Mouse (Mus musculus): ENCODE measurements around the gene Osbp. TPM values are rescaled to one million over a fixed set of nuclear protein-coding genes. Genes with fewer than 3 reads are reported as not detected.
A peak's percentile ranks its signal among the peaks of the same experiment; 100 is the strongest.

The Osbp gene
- total RNA-seq, 2 experiments from 2014 or later, result 97.2 to 99.2 TPM

GRCm38 (mm10) chr19:12010916-12011559 lies 45.3 kb downstream of the Osbp start:
- DNase-seq, result peak; percentile 79 to 92

DNA sequence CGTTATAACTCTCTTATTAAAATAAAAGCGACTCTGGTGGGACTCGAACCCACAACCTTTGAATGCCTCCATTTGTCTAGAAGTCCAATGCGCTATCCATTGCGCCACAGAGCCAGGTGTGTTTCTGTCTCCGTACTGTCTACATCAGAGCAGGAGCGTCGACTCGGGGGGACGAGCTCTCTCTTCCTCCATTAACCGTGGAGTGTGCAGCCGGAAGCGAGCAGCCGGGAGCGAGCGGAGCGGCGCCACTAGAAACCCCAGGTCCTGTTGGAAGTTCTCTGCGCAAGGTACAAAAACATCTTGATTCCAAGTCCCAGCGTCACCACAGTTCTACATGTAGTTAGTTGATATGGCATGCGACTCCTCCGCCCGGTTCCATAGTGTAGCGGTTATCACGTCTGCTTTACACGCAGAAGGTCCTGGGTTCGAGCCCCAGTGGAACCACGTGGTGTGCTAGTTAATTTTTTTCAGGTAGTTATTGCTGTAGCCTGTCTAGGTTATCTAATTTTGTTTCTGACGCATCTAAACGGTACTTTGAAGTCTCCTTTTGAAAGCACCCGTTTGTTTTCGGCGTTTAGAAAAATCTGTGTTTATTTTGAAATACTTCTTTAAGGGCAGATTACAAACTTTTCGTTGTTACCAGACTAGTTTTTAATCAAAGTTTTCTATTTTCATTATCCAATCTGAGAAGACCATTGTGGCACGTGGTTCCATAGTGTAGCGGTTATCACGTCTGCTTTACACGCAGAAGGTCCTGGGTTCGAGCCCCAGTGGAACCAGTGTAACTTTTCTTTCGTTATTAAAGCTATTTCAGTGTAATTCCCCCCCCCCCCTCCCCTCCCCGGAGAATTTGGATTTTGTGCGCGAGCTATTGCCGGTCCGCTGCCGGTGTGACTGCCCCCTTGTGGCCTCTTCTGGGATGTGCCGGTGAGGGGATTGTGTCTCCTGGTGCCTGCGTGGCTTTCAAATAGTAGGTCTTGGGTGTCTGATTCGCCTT lies 46.1 kb downstream of the Osbp start:
- peak; percentile 93 to 96 for DNase-seq

DNA sequence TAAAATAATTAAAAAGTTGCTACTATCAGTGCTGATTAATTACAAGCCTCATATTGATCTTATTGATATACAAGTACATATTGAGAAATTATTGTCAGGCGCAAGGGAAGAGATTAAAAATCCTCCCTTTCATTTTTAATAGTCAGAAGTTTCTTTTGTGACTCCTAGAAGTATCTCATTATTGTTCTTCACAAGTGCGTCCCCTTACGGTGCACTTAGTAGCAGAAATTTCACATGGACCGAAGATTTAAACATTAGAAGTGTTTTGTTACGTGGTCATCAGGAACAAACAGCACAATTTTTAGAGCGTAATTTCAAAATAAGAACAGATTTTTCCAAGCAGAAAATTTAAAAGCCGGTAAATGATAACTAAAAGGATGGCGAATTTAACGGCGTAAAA lies 46.9 kb downstream of the Osbp start:
- no peak for DNase-seq

DNA sequence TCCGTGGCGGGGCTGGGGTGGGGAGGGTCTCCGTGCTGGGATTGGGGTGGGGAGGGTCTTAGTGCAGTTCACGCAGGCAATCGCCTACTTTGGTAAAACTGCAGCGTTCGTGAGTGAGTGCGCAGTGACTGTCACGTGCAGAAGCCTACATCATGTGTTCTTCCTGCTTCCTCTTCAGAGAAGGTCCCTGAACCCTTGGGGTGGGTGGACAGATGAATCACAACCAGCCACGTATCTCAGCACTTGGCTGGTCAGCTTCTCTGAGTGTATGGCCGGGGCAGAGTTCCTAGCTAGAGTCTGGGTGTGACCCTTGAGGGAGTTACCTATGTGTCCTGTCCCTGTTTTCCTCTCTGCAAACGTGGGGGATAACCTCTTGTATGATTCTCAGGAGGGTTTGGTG lies 47.5 kb downstream of the Osbp start:
- DNase-seq, result peak; percentile 78 to 85

- no peak for DNase-seq
These were observed 50.0 kb downstream of the Osbp start for GRCm38 (mm10) chr19:12015708-12016107.

GRCm38 (mm10) chr19:12016192-12016591 lies 50.5 kb downstream of the Osbp start:
- DNase-seq, result no peak

- peak; percentile 9 to 42 for DNase-seq
These were observed 58.4 kb downstream of the Osbp start for GRCm38 (mm10) chr19:12024149-12024548.

DNA sequence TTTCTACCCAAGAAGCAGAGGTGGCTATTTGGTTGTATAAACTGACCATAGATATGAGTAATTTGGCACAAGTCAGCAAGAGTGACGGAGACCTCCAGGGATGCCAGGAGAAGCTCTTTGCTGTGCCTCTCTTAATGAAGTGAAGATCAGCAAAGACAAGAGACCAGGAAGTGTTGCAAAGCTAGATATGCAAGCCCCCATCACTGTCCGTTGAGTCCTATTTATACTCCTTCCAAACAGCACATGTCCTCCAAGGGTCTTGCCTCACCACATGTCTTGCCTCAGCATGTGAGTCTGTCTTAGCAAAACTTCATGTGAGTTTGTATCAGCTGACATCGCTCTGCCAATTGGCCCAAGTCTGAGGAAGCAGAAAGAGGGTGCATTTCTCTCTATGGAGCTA lies 59.6 kb downstream of the Osbp start:
- no peak for DNase-seq

DNA sequence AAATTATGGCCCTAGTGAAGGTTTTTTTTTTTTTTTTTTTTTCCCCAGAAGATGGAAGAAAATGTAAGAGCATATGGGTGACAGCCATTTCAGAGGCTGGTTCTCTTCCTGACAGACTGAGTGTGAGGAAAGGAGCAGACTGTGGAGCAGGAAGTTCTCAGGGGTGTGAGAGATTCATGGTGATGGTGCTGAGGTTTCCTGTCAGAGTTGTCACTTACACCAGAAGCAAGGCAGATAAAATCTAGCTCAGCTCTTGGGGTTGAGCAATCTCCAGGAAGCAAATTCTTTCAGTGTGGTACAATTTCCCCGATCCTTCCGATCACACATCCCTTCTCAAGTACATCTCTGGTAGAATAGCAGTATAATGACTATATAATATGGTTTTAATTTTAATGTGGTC lies 60.9 kb downstream of the Osbp start:
- no peak for DNase-seq

- DNase-seq, result no peak
These were observed 72.0 kb downstream of the Osbp start for GRCm38 (mm10) chr19:12037727-12038126.

- no peak for DNase-seq
These were observed 75.5 kb downstream of the Osbp start, which contains the start of gene Olfr1423 for GRCm38 (mm10) chr19:12041217-12041616. Olfr1423 (minus strand) TSS chr19:12041317.

GRCm38 (mm10) chr19:12043163-12043562 lies 77.4 kb downstream of the Osbp start:
- no peak for DNase-seq

Small RNAs within 50 kb of the gene (microRNA-seq; reads per million reads assigned to microRNA genes)
- 1.9 reads per million in 2 experiments for gene Mir6994

Other genes with a start within 250 kb of the Osbp start
- gene Gif, start 218.4 kb upstream of the Osbp start, total RNA-seq (2021), result not detected
- 100 to 1,000 TPM; 113 to 120 TPM for gene Mrpl16, start 195.6 kb upstream of the Osbp start, total RNA-seq (2021)
- gene Stx3, start 146.5 kb upstream of the Osbp start, total RNA-seq (2021), result 1 to 10 TPM; 3.5 to 4.5 TPM
- not detected for gene Olfr1417, start 126.7 kb upstream of the Osbp start, total RNA-seq (2021)
- gene Olfr1418, start 104.9 kb upstream of the Osbp start, total RNA-seq (2021), result not detected
- not detected for gene Olfr1419, start 90.8 kb upstream of the Osbp start, total RNA-seq (2021)
- gene Olfr1420, start 79.4 kb upstream of the Osbp start, total RNA-seq (2021), result not detected
- gene Patl1, start 53.5 kb upstream of the Osbp start, total RNA-seq (2021), result 10 to 100 TPM; 24.7 to 27.3 TPM
- not detected for gene Olfr1423, start 75.4 kb downstream of the Osbp start, total RNA-seq (2021)
- gene Olfr1424, start 96.7 kb downstream of the Osbp start, total RNA-seq (2021), result not detected
- not detected for gene Olfr1425, start 111.8 kb downstream of the Osbp start, total RNA-seq (2021)
- not detected for gene Olfr1426, start 126.1 kb downstream of the Osbp start, total RNA-seq (2021)
- not detected for gene Olfr1427, start 137.4 kb downstream of the Osbp start, total RNA-seq (2021)
- gene Olfr1428, start 150.0 kb downstream of the Osbp start, total RNA-seq (2021), result not detected
- gene Olfr76, start 157.3 kb downstream of the Osbp start, total RNA-seq (2021), result not detected
- not detected for gene Olfr1555-ps1, start 204.2 kb downstream of the Osbp start, total RNA-seq (2021)
- not detected for gene Olfr1431, start 234.7 kb downstream of the Osbp start, total RNA-seq (2021)

Measured in heart, adult 18-20 months (tissue).